Mouse (Mus musculus): Measurements from ENCODE around the gene Fiz1. TPM values are rescaled to one million over a fixed set of nuclear protein-coding genes. Genes with fewer than 3 reads are reported as not detected.

Gene Fiz1
- polyA plus RNA-seq, 1 experiment from 2014 or later: 46.6 TPM

GRCm38 (mm10) chr7:4963527-4963926 is 51.0 kb downstream of the Fiz1 start:
- Histone ChIP-seq H3K4me2 (no peak overlapping the region), H3K4me1 (no peaks in the 10 kb centered on the region), H3K27ac (no peak overlapping the region), H3K9me3 (replicated peaks) (no peaks in the 10 kb centered on the region), H3K36me3 (ENCODE audit: poor library complexity, severe bottlenecking) (no peaks in the 10 kb centered on the region), H3K9ac (no peak overlapping the region), H3K4me3 (no peak overlapping the region), H3K27me3 (no peaks in the 10 kb centered on the region)
- 79% methylated on average over 5 of the region's 5 CpGs for WGBS
- ATAC-seq: no peak

- Histone ChIP-seq H3K9me3 (replicated peaks) (no peaks in the 10 kb centered on the region), H3K4me3 (no peak overlapping the region), H3K4me2 (no peak overlapping the region), H3K27ac (no peak overlapping the region), H3K36me3 (ENCODE audit: poor library complexity, severe bottlenecking) (no peaks in the 10 kb centered on the region), H3K9ac (no peak overlapping the region), H3K27me3 (no peaks in the 10 kb centered on the region), H3K4me1 (0 out of 2 replicates have a peak, but pooled peaks cover 2% of the 10 kb centered on the region)
- ATAC-seq: no peak
- WGBS: 81% methylated on average over 10 of the region's 10 CpGs
Observed at GRCm38 (mm10) chr7:4957361-4957760, 57.1 kb downstream of the Fiz1 start.

Other genes starting within 250 kb of the Fiz1 start
- not detected in 2 replicates for gene Fam71e2, start 243.4 kb downstream of the Fiz1 start, polyA plus RNA-seq (2015; fragmentation: Nextera tagmentation; extraction: Ambion mirVana)
- 0.17 and 0.40 TPM in 2 replicates for gene Il11, start 231.8 kb downstream of the Fiz1 start, polyA plus RNA-seq (2015; fragmentation: Nextera tagmentation; extraction: Ambion mirVana)
- not detected in 2 replicates for gene Tmem190, start 231.8 kb downstream of the Fiz1 start, polyA plus RNA-seq (2015; fragmentation: Nextera tagmentation; extraction: Ambion mirVana)
- 2.6 and 2.7 TPM in 2 replicates for gene Tmem238, start 225.0 kb downstream of the Fiz1 start, polyA plus RNA-seq (2015; fragmentation: Nextera tagmentation; extraction: Ambion mirVana)
- gene Rpl28, start 221.8 kb downstream of the Fiz1 start, polyA plus RNA-seq (2015; fragmentation: Nextera tagmentation; extraction: Ambion mirVana): 244 and 284 TPM in 2 replicates
- gene Ube2s, start 202.1 kb downstream of the Fiz1 start, polyA plus RNA-seq (2015; fragmentation: Nextera tagmentation; extraction: Ambion mirVana): 398 and 454 TPM in 2 replicates
- 5.6 and 7.1 TPM in 2 replicates for gene Shisa7, start 170.0 kb downstream of the Fiz1 start, polyA plus RNA-seq (2015; fragmentation: Nextera tagmentation; extraction: Ambion mirVana)
- gene Isoc2b, start 144.4 kb downstream of the Fiz1 start, polyA plus RNA-seq (2015; fragmentation: Nextera tagmentation; extraction: Ambion mirVana): 2.7 and 3.4 TPM in 2 replicates
- 0.63 and 0.77 TPM in 2 replicates for gene Isoc2a, start 137.5 kb downstream of the Fiz1 start, polyA plus RNA-seq (2015; fragmentation: Nextera tagmentation; extraction: Ambion mirVana)
- 0.26 and 0.45 TPM in 2 replicates for gene Gm36210, start 108.2 kb downstream of the Fiz1 start, polyA plus RNA-seq (2015; fragmentation: Nextera tagmentation; extraction: Ambion mirVana)
- gene Zfp628, start 99.5 kb downstream of the Fiz1 start, polyA plus RNA-seq (2015; fragmentation: Nextera tagmentation; extraction: Ambion mirVana): 4.3 and 4.5 TPM in 2 replicates
- 21.2 and 24.9 TPM in 2 replicates for gene Nat14, start 92.7 kb downstream of the Fiz1 start, polyA plus RNA-seq (2015; fragmentation: Nextera tagmentation; extraction: Ambion mirVana)
- 0.23 and 0.30 TPM in 2 replicates for gene Ssc5d, start 88.9 kb downstream of the Fiz1 start, polyA plus RNA-seq (2015; fragmentation: Nextera tagmentation; extraction: Ambion mirVana)
- gene Sbk2, start 50.3 kb downstream of the Fiz1 start, polyA plus RNA-seq (2015; fragmentation: Nextera tagmentation; extraction: Ambion mirVana): not detected in 2 replicates
- gene Sbk3, start 43.5 kb downstream of the Fiz1 start, polyA plus RNA-seq (2015; fragmentation: Nextera tagmentation; extraction: Ambion mirVana): 0.09 and 0.19 TPM in 2 replicates
- gene Zfp579, start 18.5 kb downstream of the Fiz1 start, polyA plus RNA-seq (2015; fragmentation: Nextera tagmentation; extraction: Ambion mirVana): 51.2 and 56.5 TPM in 2 replicates
- gene Zfp524, start 282 bp downstream of the Fiz1 start, polyA plus RNA-seq (2015; fragmentation: Nextera tagmentation; extraction: Ambion mirVana): 9.1 and 10.4 TPM in 2 replicates
- gene Gm44973, start 799 bp upstream of the Fiz1 start, polyA plus RNA-seq (2015; fragmentation: Nextera tagmentation; extraction: Ambion mirVana): 1.5 and 2.1 TPM in 2 replicates
- gene Zfp865, start 5.7 kb upstream of the Fiz1 start, polyA plus RNA-seq (2015; fragmentation: Nextera tagmentation; extraction: Ambion mirVana): 5.1 and 5.4 TPM in 2 replicates
- gene Ccdc106, start 5.9 kb upstream of the Fiz1 start, polyA plus RNA-seq (2015; fragmentation: Nextera tagmentation; extraction: Ambion mirVana): 17.0 and 19.7 TPM in 2 replicates
- gene 4632433K11Rik, start 19.4 kb upstream of the Fiz1 start, polyA plus RNA-seq (2015; fragmentation: Nextera tagmentation; extraction: Ambion mirVana): not detected in 2 replicates
- gene Zfp784, start 23.7 kb upstream of the Fiz1 start, polyA plus RNA-seq (2015; fragmentation: Nextera tagmentation; extraction: Ambion mirVana): 5.6 and 8.4 TPM in 2 replicates
- gene Zfp580, start 36.8 kb upstream of the Fiz1 start, polyA plus RNA-seq (2015; fragmentation: Nextera tagmentation; extraction: Ambion mirVana): 45.3 and 45.6 TPM in 2 replicates
- 149 and 152 TPM in 2 replicates for gene U2af2, start 47.4 kb upstream of the Fiz1 start, polyA plus RNA-seq (2015; fragmentation: Nextera tagmentation; extraction: Ambion mirVana)
- gene Epn1, start 65.5 kb upstream of the Fiz1 start, polyA plus RNA-seq (2015; fragmentation: Nextera tagmentation; extraction: Ambion mirVana): 60.5 and 68.9 TPM in 2 replicates
- gene Rfpl4, start 102.3 kb upstream of the Fiz1 start, polyA plus RNA-seq (2015; fragmentation: Nextera tagmentation; extraction: Ambion mirVana): not detected in 2 replicates
- 0.29 and 0.30 TPM in 2 replicates for gene Rasl2-9, start 111.3 kb upstream of the Fiz1 start, polyA plus RNA-seq (2015; fragmentation: Nextera tagmentation; extraction: Ambion mirVana)
- gene Vmn1r55, start 135.0 kb upstream of the Fiz1 start, polyA plus RNA-seq (2015; fragmentation: Nextera tagmentation; extraction: Ambion mirVana): not detected in 2 replicates
- gene Vmn1r56, start 182.1 kb upstream of the Fiz1 start, polyA plus RNA-seq (2015; fragmentation: Nextera tagmentation; extraction: Ambion mirVana): not detected in 2 replicates
- not detected in 2 replicates for gene Vmn1r57, start 203.8 kb upstream of the Fiz1 start, polyA plus RNA-seq (2015; fragmentation: Nextera tagmentation; extraction: Ambion mirVana)